Mouse (Mus musculus) CD8-positive naive resting alpha-beta T cell, adult 2 months (primary cell): ENCODE measurements around the gene Gm5935.
"Not testable (repeated sequence)": the region's sequence is repeated elsewhere in the genome, so short reads cannot be mapped to it uniquely, and the experiment has no call there.

ENCODE experiments used
- DNase-seq, 2 experiments: peaks; one replicate each; pipeline ENCODE4 v3.0.0; 2022; ENCODE audit warnings: low read depth in 2 of 2, low spot score in 2 of 2

Gene Gm5935

GRCm38 (mm10) chrX:24775064-24775463, at the start of gene Gm5935:
Gene Gm5935 (minus strand): TSS chrX:24775164.
- not testable (repeated sequence) for DNase-seq
